Mouse (Mus musculus) liver, adult 2 months (tissue): ENCODE measurements around the gene Urb2.

ENCODE experiments used
- CTCF ChIP-seq: fragments of 200-500 bp; IDR thresholded peaks from 2 replicates; pipeline ENCODE4 v1.5.1; 2011; ENCODE audit warnings: low read depth, low read length, control low read depth
- POLR2A ChIP-seq: fragments of 200-500 bp; IDR thresholded peaks from 2 replicates; pipeline ENCODE4 v1.6.1; 2011; ENCODE audit warnings: low read length, control low read depth; ENCODE audit not compliant: insufficient read depth; ENCODE audit errors: extremely low read depth

DNA sequence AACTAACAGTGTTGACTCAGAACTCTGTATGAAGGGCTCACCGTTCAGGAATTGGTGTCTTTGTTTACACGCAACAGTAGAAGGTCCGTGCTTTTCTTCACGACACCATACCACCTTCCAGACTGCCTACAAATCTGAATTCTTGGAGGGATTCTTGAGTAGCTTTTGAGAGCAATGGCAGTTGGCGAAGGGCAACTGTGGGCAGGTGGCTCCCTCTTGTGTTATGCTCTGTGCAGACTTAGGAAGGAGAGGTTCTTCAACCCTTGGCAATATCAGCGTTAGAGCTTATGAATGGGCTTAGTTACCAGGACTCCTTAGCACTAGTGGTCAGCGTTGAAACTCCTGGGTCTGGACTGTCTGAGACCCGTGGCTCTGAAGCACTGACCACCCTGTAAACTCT, 28.7 kb upstream of the Urb2 start:
- TF ChIP-seq POLR2A, result no peak
- TF ChIP-seq CTCF, result peak; percentile 55
